Mouse (Mus musculus) stomach, embryonic 14.5 days (tissue): ENCODE data around the gene Sfxn5. TPM values are rescaled to one million over a fixed set of nuclear protein-coding genes. Genes with fewer than 3 reads are reported as not detected.

ENCODE experiments used
- ATAC-seq: fragments of 200-750 bp; cut with Nextera tagmentation; 2 replicates; pipeline ENCODE4 v1.8.0; 2017; ENCODE audit warnings: low read depth, moderate TSS enrichment; ENCODE audit not compliant: insufficient number of reproducible peaks, insufficient read depth, low FRiP score
- H3K27ac ChIP-seq: fragments of 300-500 bp; sonication (generic); 2 replicates; pipeline ENCODE4 v1.5.1; 2014; ENCODE audit warnings: mild to moderate bottlenecking, low read length, moderate library complexity, mixed read lengths
- H3K27me3 ChIP-seq: fragments of 300-500 bp; sonication (generic); 2 replicates; pipeline ENCODE4 v1.6.1; 2014; ENCODE audit warnings: low read length, control low read depth, mixed read lengths; ENCODE audit not compliant: control insufficient read depth, insufficient read depth
- H3K36me3 ChIP-seq: fragments of 300-500 bp; sonication (generic); 2 replicates; pipeline ENCODE4 v1.6.1; 2014; ENCODE audit warnings: mild to moderate bottlenecking, control low read depth, low read length, moderate library complexity, mixed read lengths; ENCODE audit not compliant: control insufficient read depth, insufficient read depth
- H3K4me1 ChIP-seq: fragments of 300-500 bp; sonication (generic); 2 replicates; pipeline ENCODE4 v1.6.1; 2014; ENCODE audit warnings: low read length, control low read depth, mixed read lengths; ENCODE audit not compliant: control insufficient read depth, insufficient read depth
- H3K4me2 ChIP-seq: fragments of 300-500 bp; sonication (generic); replicated peaks from 2 replicates; pipeline ENCODE4 v1.6.1; 2014; ENCODE audit warnings: low read depth, low read length, control low read depth
- H3K4me3 ChIP-seq: fragments of 300-500 bp; sonication (generic); 2 replicates; pipeline ENCODE4 v1.5.1; 2014; ENCODE audit warnings: low read depth, low read length, control low read depth
- H3K9ac ChIP-seq: fragments of 300-500 bp; sonication (generic); replicated peaks from 2 replicates; pipeline ENCODE4 v1.6.1; 2014; ENCODE audit warnings: low read depth, mild to moderate bottlenecking, control low read depth, low read length, moderate library complexity, mixed read lengths
- H3K9me3 ChIP-seq: fragments of 300-500 bp; sonication (generic); 2 replicates; pipeline ENCODE4 v1.6.1; 2016; ENCODE audit warnings: low read depth, low read length, control low read depth; ENCODE audit not compliant: control insufficient read depth
- WGBS: fragments of 180-500 bp; shearing (Covaris S2); extraction: QIAGEN DNeasy Blood & Tissue Kit; methylation state at CpG from one replicate; pipeline ENCODE4 v1.1.7; 2014; 5-methylcytosine and 5-hydroxymethylcytosine counted together
- polyA plus RNA-seq: library from polyadenylated mRNA; unstranded; fragments of >200 nt; fragmentation: Nextera tagmentation; extraction: Ambion mirVana; gene quantifications from 2 replicates; pipeline ENCODE4 v1.2.1, GENCODE M21; 2014

The Sfxn5 gene
- polyA plus RNA-seq, 1 experiment from 2014 or later, result 13.0 TPM

- H3K27ac ChIP-seq, result no peak overlapping the region
- H3K9ac ChIP-seq, result no peak overlapping the region
- H3K9me3 ChIP-seq, result no peaks in the 10 kb centered on the region
- H3K4me2 ChIP-seq, result no peak overlapping the region
- H3K4me1 ChIP-seq, result peaks cover 7% of the 10 kb centered on the region; the same call in 1 of the 2 replicates
- WGBS, result 51% methylated on average over 14 of the region's 14 CpGs
- no peaks in the 10 kb centered on the region for H3K27me3 ChIP-seq
- H3K4me3 ChIP-seq, result no peak overlapping the region
- H3K36me3 ChIP-seq, result no peaks in the 10 kb centered on the region
- ATAC-seq, result no peak; the same call in 1 of the 2 replicates
These were observed 109.6 kb downstream of the Sfxn5 start for GRCm38 (mm10) chr6:85223498-85224150.

GRCm38 (mm10) chr6:85222551-85222950 is 110.7 kb downstream of the Sfxn5 start:
- no peak overlapping the region for H3K27ac ChIP-seq
- H3K4me3 ChIP-seq, result no peak overlapping the region
- 78% methylated on average over 10 of the region's 10 CpGs for WGBS
- H3K36me3 ChIP-seq, result no peaks in the 10 kb centered on the region
- no peak overlapping the region for H3K9ac ChIP-seq
- no peaks in the 10 kb centered on the region for H3K27me3 ChIP-seq
- H3K4me2 ChIP-seq, result no peak overlapping the region
- ATAC-seq, result no peak
- no peaks in the 10 kb centered on the region for H3K9me3 ChIP-seq
- peaks cover 7% of the 10 kb centered on the region; the same call in 1 of the 2 replicates for H3K4me1 ChIP-seq

- H3K4me3 ChIP-seq, result no peak overlapping the region
- ATAC-seq, result peak; percentile 53
- no peak overlapping the region for H3K9ac ChIP-seq
- H3K27ac ChIP-seq, result no peak overlapping the region
- no peaks in the 10 kb centered on the region for H3K27me3 ChIP-seq
- H3K9me3 ChIP-seq, result no peaks in the 10 kb centered on the region
- H3K4me2 ChIP-seq, result no peak overlapping the region
- peaks cover 7% of the 10 kb centered on the region; the same call in 1 of the 2 replicates for H3K4me1 ChIP-seq
- 24% methylated on average over 4 of the region's 4 CpGs for WGBS
- H3K36me3 ChIP-seq, result no peaks in the 10 kb centered on the region
These were observed 112.3 kb downstream of the Sfxn5 start for GRCm38 (mm10) chr6:85220917-85221316.

GRCm38 (mm10) chr6:85219706-85220105 is 113.5 kb downstream of the Sfxn5 start:
- Histone ChIP-seq H3K4me2 (no peak overlapping the region), H3K36me3 (no peaks in the 10 kb centered on the region), H3K4me1 (peaks cover 7% of the 10 kb centered on the region; the same call in 1 of the 2 replicates), H3K27me3 (no peaks in the 10 kb centered on the region), H3K9me3 (no peaks in the 10 kb centered on the region), H3K9ac (no peak overlapping the region), H3K27ac (no peak overlapping the region), H3K4me3 (no peak overlapping the region)
- WGBS, result 85% methylated on average over 11 of the region's 11 CpGs
- no peak for ATAC-seq

- ATAC-seq, result no peak
- Histone ChIP-seq H3K27ac (no peak overlapping the region), H3K9ac (no peak overlapping the region), H3K4me1 (peaks cover 7% of the 10 kb centered on the region; the same call in 1 of the 2 replicates), H3K36me3 (no peaks in the 10 kb centered on the region), H3K27me3 (no peaks in the 10 kb centered on the region), H3K9me3 (no peaks in the 10 kb centered on the region), H3K4me3 (no peak overlapping the region), H3K4me2 (no peak overlapping the region)
- WGBS, result 35% methylated on average over 5 of the region's 5 CpGs
These were observed 114.4 kb downstream of the Sfxn5 start for GRCm38 (mm10) chr6:85218684-85219445.

GRCm38 (mm10) chr6:85218251-85218650 is 115.0 kb downstream of the Sfxn5 start:
- WGBS, result 65% methylated on average over 4 of the region's 4 CpGs
- no peak overlapping the region for H3K4me2 ChIP-seq
- no peak overlapping the region for H3K27ac ChIP-seq
- no peaks in the 10 kb centered on the region for H3K27me3 ChIP-seq
- H3K4me3 ChIP-seq, result no peak overlapping the region
- no peaks in the 10 kb centered on the region for H3K9me3 ChIP-seq
- H3K4me1 ChIP-seq, result peaks cover 7% of the 10 kb centered on the region; the same call in 1 of the 2 replicates
- no peaks in the 10 kb centered on the region for H3K36me3 ChIP-seq
- H3K9ac ChIP-seq, result no peak overlapping the region
- no peak for ATAC-seq

- 0 out of 2 replicates have a peak, but pooled peaks cover 5% of the 10 kb centered on the region for H3K4me1 ChIP-seq
- H3K4me3 ChIP-seq, result no peak overlapping the region
- no peak overlapping the region for H3K9ac ChIP-seq
- no peaks in the 10 kb centered on the region for H3K9me3 ChIP-seq
- no peak overlapping the region for H3K27ac ChIP-seq
- WGBS, result 33% methylated on average over 1 of the region's 1 CpGs
- H3K27me3 ChIP-seq, result no peaks in the 10 kb centered on the region
- no peak for ATAC-seq
- no peak overlapping the region for H3K4me2 ChIP-seq
- no peaks in the 10 kb centered on the region for H3K36me3 ChIP-seq
These were observed 122.5 kb downstream of the Sfxn5 start for GRCm38 (mm10) chr6:85210686-85211085.

GRCm38 (mm10) chr6:85209226-85209967 is 123.8 kb downstream of the Sfxn5 start:
- no peaks in the 10 kb centered on the region for H3K36me3 ChIP-seq
- no peak overlapping the region for H3K9ac ChIP-seq
- no peak overlapping the region for H3K27ac ChIP-seq
- no peaks in the 10 kb centered on the region for H3K9me3 ChIP-seq
- H3K27me3 ChIP-seq, result no peaks in the 10 kb centered on the region
- 73% methylated on average over 9 of the region's 9 CpGs for WGBS
- H3K4me3 ChIP-seq, result no peak overlapping the region
- 0 out of 2 replicates have a peak, but pooled peaks cover 5% of the 10 kb centered on the region for H3K4me1 ChIP-seq
- no peak for ATAC-seq
- no peak overlapping the region for H3K4me2 ChIP-seq
